Comparison of ENCODE assay signal across 11 mouse cellular contexts in the genomic region with DNA sequence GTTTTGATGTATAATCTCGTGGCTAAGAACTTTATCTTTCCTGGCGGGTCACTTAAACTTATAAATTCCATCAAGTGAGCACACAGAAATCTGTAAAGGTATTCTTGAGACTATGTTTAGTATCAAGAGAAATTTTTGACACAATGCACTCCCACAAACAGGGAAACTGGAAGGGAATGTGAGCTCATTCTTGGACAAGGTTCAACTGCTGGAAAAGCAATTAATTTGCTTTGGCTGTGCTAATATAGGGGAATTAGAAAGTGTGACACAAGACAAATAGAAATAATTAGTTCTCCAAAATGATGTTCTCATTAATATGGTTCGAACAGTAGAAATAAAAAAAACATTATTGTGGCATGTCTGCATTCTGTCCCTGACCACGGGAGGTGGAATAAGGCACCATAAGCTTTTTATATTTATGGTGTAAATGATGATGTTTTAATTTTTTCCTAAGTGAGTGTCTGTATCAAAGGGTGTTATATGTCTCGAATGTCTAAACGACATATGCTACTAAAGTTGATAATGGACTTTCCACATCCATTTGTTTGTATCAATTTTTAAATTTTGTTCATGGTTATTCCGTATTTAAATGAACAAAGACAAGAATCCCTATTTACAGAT.
A peak's percentile ranks its signal among the peaks of the same experiment; 100 is the strongest.
DNase-seq lines count a peak whose midpoint lies in the region; ATAC-seq and TF ChIP-seq lines count a peak whose summit lies in the region.
"Had no signal": no experiment of that assay in that cellular context is flagged by ENCODE, and none has a peak within 500 bp of the region (broad histone marks: within the 10 kb centered on the region; RNA-seq: fewer than 3 reads in every experiment).

No protein-coding gene starts in this region.

- DNase-seq in hindbrain, embryonic 11.5 days (ENCODE audit: low spot score) = no peak
- DNase-seq in midbrain, embryonic 11.5 days (ENCODE audit: low spot score, missing footprints) = no peak
- DNase-seq in midbrain, postnatal 0 days (ENCODE audit: low spot score) = peak; percentile 56
- DNase-seq in left cerebral cortex, adult 8-10 months (ENCODE audit: low spot score in 2 of 2) = no peak
- DNase-seq: cerebellum, adult 9-11 months; kidney, postnatal 4 days; liver had no signal

- no peak overlapping the region for H3K4me2 ChIP-seq in hindbrain, embryonic 12.5 days (replicated peaks)
- no peak overlapping the region for H3K4me2 ChIP-seq in hindbrain, embryonic 11.5 days (replicated peaks; ENCODE audit: low read depth, low read length)
- no peak overlapping the region for H3K4me2 ChIP-seq in midbrain, embryonic 15.5 days
- H3K4me2 ChIP-seq in midbrain, embryonic 11.5 days = no peak overlapping the region
- no peak overlapping the region for H3K4me2 ChIP-seq in forebrain, embryonic 16.5 days (ENCODE audit: low read length)
- H3K4me2 ChIP-seq in midbrain, postnatal 0 days (ENCODE audit: low read depth, low read length, poor library complexity, severe bottlenecking) = no peak overlapping the region

- H3K27me3 ChIP-seq in hindbrain, embryonic 12.5 days = no peaks in the 10 kb centered on the region
- H3K27me3 ChIP-seq in hindbrain, embryonic 11.5 days (ENCODE audit: control insufficient read depth, insufficient read depth, low read length) = no peaks in the 10 kb centered on the region
- no peaks in the 10 kb centered on the region for H3K27me3 ChIP-seq in midbrain, embryonic 15.5 days (replicated peaks)
- H3K27me3 ChIP-seq in midbrain, embryonic 11.5 days (ENCODE audit: control insufficient read depth, insufficient read depth, low read length) = no peaks in the 10 kb centered on the region
- no peaks in the 10 kb centered on the region for H3K27me3 ChIP-seq in forebrain, embryonic 16.5 days (replicated peaks; ENCODE audit: control insufficient read depth, insufficient read depth, low read length)
- no peaks in the 10 kb centered on the region for H3K27me3 ChIP-seq in midbrain, postnatal 0 days (ENCODE audit: insufficient read depth, low read length)

- 77% methylated on average over 7 of the region's 7 CpGs for WGBS in hindbrain, embryonic 12.5 days
- 93% methylated on average over 7 of the region's 7 CpGs for WGBS in hindbrain, embryonic 11.5 days
- 68% methylated on average over 7 of the region's 7 CpGs for WGBS in midbrain, embryonic 15.5 days
- 88% methylated on average over 7 of the region's 7 CpGs for WGBS in midbrain, embryonic 11.5 days
- 23% methylated on average over 7 of the region's 7 CpGs for WGBS in forebrain, embryonic 16.5 days
- WGBS in midbrain, postnatal 0 days = 77% methylated on average over 7 of the region's 7 CpGs

- TF ChIP-seq CTCF in midbrain, postnatal 0 days (IDR thresholded peaks at IDR 0.05) = no peak

- ATAC-seq in hindbrain, embryonic 12.5 days (ENCODE audit: low FRiP score) = 0 out of 2 replicates have a peak, but pooled peaks have one; percentile 35
- no peak for ATAC-seq in hindbrain, embryonic 11.5 days (ENCODE audit: low FRiP score)
- peak; percentile 45; the same call in 1 of the 2 replicates for ATAC-seq in midbrain, embryonic 15.5 days (replicated peaks)
- ATAC-seq in midbrain, embryonic 11.5 days (ENCODE audit: low FRiP score) = no peak
- ATAC-seq in forebrain, embryonic 16.5 days = peak; percentile 75
- ATAC-seq in midbrain, postnatal 0 days (ENCODE audit: low FRiP score) = no peak
- ATAC-seq: intestine, embryonic 16.5 days had no signal

- H3K4me3 ChIP-seq in hindbrain, embryonic 12.5 days = no peak overlapping the region
- H3K4me3 ChIP-seq in hindbrain, embryonic 11.5 days (ENCODE audit: low read depth, low read length) = no peak overlapping the region
- H3K4me3 ChIP-seq in midbrain, embryonic 15.5 days = no peak overlapping the region
- H3K4me3 ChIP-seq in midbrain, embryonic 11.5 days (ENCODE audit: low read depth, low read length) = no peak overlapping the region
- no peak overlapping the region for H3K4me3 ChIP-seq in forebrain, embryonic 16.5 days (replicated peaks; ENCODE audit: low read length)
- no peak overlapping the region for H3K4me3 ChIP-seq in midbrain, postnatal 0 days (ENCODE audit: low read depth, low read length)

- H3K4me1 ChIP-seq in hindbrain, embryonic 12.5 days = no peaks in the 10 kb centered on the region
- no peaks in the 10 kb centered on the region for H3K4me1 ChIP-seq in hindbrain, embryonic 11.5 days (replicated peaks; ENCODE audit: control insufficient read depth, insufficient read depth, low read length)
- peaks cover 4% of the 10 kb centered on the region; the same call in 1 of the 2 replicates for H3K4me1 ChIP-seq in midbrain, embryonic 15.5 days
- H3K4me1 ChIP-seq in midbrain, embryonic 11.5 days (ENCODE audit: control insufficient read depth, insufficient read depth, low read length) = no peaks in the 10 kb centered on the region
- H3K4me1 ChIP-seq in forebrain, embryonic 16.5 days (replicated peaks; ENCODE audit: control insufficient read depth, insufficient read depth, low read length) = peaks cover 4% of the 10 kb centered on the region
- no peaks in the 10 kb centered on the region; the same call in 1 of the 2 replicates for H3K4me1 ChIP-seq in midbrain, postnatal 0 days (ENCODE audit: insufficient read depth, low read length)

- no peaks in the 10 kb centered on the region for H3K36me3 ChIP-seq in hindbrain, embryonic 12.5 days
- H3K36me3 ChIP-seq in hindbrain, embryonic 11.5 days (ENCODE audit: control insufficient read depth, insufficient read depth, low read length) = no peaks in the 10 kb centered on the region
- H3K36me3 ChIP-seq in midbrain, embryonic 15.5 days (replicated peaks) = no peaks in the 10 kb centered on the region
- H3K36me3 ChIP-seq in midbrain, embryonic 11.5 days (ENCODE audit: control insufficient read depth, insufficient read depth, low read length) = no peaks in the 10 kb centered on the region
- H3K36me3 ChIP-seq in forebrain, embryonic 16.5 days (ENCODE audit: control insufficient read depth, insufficient read depth) = no peaks in the 10 kb centered on the region
- no peaks in the 10 kb centered on the region for H3K36me3 ChIP-seq in midbrain, postnatal 0 days (ENCODE audit: insufficient read depth, low read length)

- H3K9ac ChIP-seq in hindbrain, embryonic 12.5 days = no peak overlapping the region
- no peak overlapping the region for H3K9ac ChIP-seq in hindbrain, embryonic 11.5 days (ENCODE audit: low read depth, low read length)
- H3K9ac ChIP-seq in midbrain, embryonic 15.5 days = no peak overlapping the region
- H3K9ac ChIP-seq in midbrain, embryonic 11.5 days (ENCODE audit: low read length) = no peak overlapping the region
- no peak overlapping the region for H3K9ac ChIP-seq in forebrain, embryonic 16.5 days (replicated peaks; ENCODE audit: low read depth, low read length)
- no peak overlapping the region for H3K9ac ChIP-seq in midbrain, postnatal 0 days (replicated peaks; ENCODE audit: low read length, poor library complexity, severe bottlenecking)

- no peaks in the 10 kb centered on the region for H3K9me3 ChIP-seq in hindbrain, embryonic 12.5 days (replicated peaks)
- no peaks in the 10 kb centered on the region for H3K9me3 ChIP-seq in hindbrain, embryonic 11.5 days (ENCODE audit: control insufficient read depth, low read length)
- no peaks in the 10 kb centered on the region for H3K9me3 ChIP-seq in midbrain, embryonic 15.5 days
- H3K9me3 ChIP-seq in midbrain, embryonic 11.5 days (ENCODE audit: control insufficient read depth, low read length) = no peaks in the 10 kb centered on the region
- no peaks in the 10 kb centered on the region for H3K9me3 ChIP-seq in forebrain, embryonic 16.5 days (ENCODE audit: control insufficient read depth, low read length)
- H3K9me3 ChIP-seq in midbrain, postnatal 0 days (ENCODE audit: low read length) = no peaks in the 10 kb centered on the region

- H3K27ac ChIP-seq in hindbrain, embryonic 12.5 days = no peak overlapping the region
- H3K27ac ChIP-seq in hindbrain, embryonic 11.5 days (ENCODE audit: low read depth, low read length) = no peak overlapping the region
- H3K27ac ChIP-seq in midbrain, embryonic 15.5 days = no peak overlapping the region
- H3K27ac ChIP-seq in midbrain, embryonic 11.5 days (ENCODE audit: low read depth, low read length) = no peak overlapping the region
- no peak overlapping the region for H3K27ac ChIP-seq in forebrain, embryonic 16.5 days (ENCODE audit: low read length)
- H3K27ac ChIP-seq in midbrain, postnatal 0 days (ENCODE audit: low read depth, low read length) = no peak overlapping the region

Comparison
In these comparisons a context has a peak if more than half of its experiments do, and no peak if none do; other contexts are left out.
1. ATAC-seq: peak in hindbrain, embryonic 12.5 days (single experiment), midbrain, embryonic 15.5 days (single experiment) and forebrain, embryonic 16.5 days (single experiment); none in hindbrain, embryonic 11.5 days (single experiment), midbrain, embryonic 11.5 days (single experiment) and midbrain, postnatal 0 days (single experiment).